Mouse (Mus musculus) c-Kit-negative CD71-positive TER-119-positive erythroid progenitor cells, embryonic 14.5 days (primary cell): ENCODE data around the gene Klf2.

Experiments used
- DNase-seq: peaks from one replicate; pipeline ENCODE4 v3.0.0-alpha.2; 2013; ENCODE audit warnings: low read depth, low spot score

Gene Klf2

DNA sequence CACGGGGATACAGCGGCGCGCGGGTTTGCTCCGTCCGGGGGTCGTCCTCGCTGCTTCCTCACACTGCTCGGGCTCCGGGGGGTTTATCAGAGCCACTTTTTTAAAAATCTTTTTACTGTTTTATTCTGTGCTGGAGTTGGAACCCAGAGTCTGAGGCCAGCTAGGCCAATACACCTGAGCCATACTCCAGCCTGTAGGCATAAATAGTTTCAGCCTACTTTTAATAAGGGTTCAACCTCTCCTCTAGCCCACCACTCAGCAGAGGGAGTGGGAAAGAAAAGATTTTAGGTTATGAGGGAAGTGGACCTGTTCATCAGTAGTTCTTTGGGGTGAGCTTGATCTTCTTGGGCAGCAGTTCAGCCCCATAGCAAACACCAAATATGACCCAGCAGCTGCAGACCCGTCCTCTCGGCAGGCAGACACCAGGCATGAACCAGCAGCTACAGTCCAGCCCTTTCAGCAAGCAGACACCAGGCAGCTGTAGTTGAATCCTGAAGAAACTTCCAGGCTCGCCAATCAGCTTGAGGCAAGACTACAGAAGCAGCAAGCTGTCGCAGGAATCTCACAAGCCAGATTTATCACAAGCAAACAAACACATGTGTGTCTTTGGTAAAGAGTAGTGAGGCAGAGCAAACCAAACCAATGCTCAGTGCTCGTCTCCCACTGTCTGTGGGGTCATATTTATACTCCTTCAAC is 13.5 kb upstream of the Klf2 start, which contains the start of gene Gm10282:
Gene Gm10282 (minus strand): TSS at position 51 of the 696 bp plus-strand sequence.
- DNase-seq: no peak

DNA sequence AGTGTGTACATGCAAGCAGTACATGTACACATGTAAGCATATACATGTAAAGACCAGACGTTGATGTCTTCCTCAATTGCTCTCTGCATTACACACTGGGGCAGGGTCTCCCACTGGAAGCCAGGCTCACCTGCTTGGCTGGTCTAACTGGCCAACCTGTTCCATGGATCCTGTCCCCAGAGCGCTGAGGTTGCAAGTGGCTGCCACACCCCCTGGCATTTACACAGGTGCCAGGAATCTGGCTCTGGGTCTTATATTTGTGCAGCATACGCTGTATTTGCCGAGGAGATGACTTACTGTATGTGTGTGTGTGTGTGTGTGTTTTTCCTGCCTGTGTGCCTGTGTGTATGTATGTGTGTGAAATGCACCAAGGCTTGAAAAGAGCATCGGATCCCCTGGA is 11.9 kb upstream of the Klf2 start:
- DNase-seq: no peak

GRCm38 (mm10) chr8:72308276-72308675 is 10.6 kb upstream of the Klf2 start:
- no peak for DNase-seq

- DNase-seq: no peak
These were observed 7.9 kb upstream of the Klf2 start for GRCm38 (mm10) chr8:72310849-72311506.

GRCm38 (mm10) chr8:72312926-72313518 is 5.8 kb upstream of the Klf2 start:
- no peak for DNase-seq

- DNase-seq: no peak
These were observed 2.7 kb upstream of the Klf2 start for GRCm38 (mm10) chr8:72316053-72316695.

GRCm38 (mm10) chr8:72317741-72318301 is 1.0 kb upstream of the Klf2 start:
- DNase-seq: no peak

GRCm38 (mm10) chr8:72319397-72319796 is 564 bp downstream of the Klf2 start:
- DNase-seq: no peak

GRCm38 (mm10) chr8:72319921-72320802 is 1.3 kb downstream of the Klf2 start:
- no peak for DNase-seq

DNA sequence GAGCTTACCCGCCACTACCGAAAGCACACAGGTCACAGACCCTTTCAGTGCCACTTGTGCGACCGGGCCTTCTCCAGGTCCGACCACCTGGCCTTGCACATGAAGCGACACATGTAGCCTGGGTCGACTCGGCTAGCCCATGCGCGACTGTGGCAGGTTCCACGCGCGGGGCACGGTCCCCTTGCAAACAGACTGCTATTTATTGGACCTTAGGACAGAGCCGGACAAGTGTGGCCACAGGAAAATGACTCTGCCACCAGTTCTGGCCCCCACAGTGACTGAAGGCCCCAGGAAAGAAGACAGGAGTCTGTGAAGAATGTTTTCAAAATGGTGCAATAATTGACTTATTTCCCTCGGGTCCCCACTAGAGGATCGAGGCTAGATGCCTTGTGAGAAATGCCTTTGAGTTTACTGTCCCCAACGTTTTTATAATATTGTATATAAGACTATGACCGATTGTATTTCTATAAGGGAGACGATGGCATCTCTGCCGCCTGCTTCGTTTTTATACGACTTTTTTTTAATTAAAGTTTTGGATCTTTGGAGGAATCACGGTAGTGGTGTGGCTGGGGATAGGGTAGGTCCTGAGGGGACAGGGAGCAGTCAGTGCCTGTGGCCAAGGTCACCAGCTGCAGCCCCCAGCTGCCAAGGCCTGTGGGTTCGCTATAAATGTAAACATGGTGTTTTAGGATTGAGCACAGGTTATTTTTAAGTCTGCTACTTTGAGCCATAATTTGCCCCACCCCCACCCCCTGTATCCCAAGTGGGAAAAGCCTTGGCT is 2.2 kb downstream of the Klf2 start:
- DNase-seq: no peak

- no peak for DNase-seq
These were observed 3.0 kb downstream of the Klf2 start for GRCm38 (mm10) chr8:72321635-72322441.

GRCm38 (mm10) chr8:72322471-72322889 is 3.6 kb downstream of the Klf2 start:
- DNase-seq: no peak

- DNase-seq: no peak
These were observed 4.4 kb downstream of the Klf2 start for GRCm38 (mm10) chr8:72323131-72323725.

DNA sequence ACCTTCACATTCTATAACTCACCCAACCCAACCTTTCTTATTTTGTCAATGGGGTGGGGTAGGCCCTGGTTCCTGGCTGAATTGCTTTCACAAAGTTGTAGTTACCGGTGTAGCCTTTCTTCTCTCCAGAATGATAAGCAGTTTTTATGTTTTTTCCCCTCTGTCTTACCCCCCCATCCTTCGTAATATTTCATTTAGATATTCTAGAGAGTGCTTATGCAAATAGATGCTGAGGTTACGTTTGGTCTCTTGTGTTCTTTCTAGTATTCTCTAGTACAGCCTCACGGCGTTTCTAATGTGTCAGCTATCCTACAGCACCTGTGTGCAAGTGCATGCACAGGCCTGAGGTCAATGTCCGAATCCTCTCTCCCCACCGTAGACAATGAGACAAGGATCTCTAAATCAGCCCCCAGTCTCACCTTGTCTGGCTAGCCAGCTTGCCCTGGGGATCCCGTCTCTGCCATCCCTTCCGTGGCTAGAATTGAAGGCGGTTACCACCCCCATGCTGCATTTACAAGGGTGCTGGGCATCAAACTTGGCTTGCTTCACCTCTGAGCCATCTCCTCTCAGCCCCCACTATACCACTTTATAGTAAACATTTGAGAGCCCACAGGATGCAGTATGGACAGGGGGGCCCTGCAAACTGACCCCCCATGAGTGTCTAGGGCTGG is 5.3 kb downstream of the Klf2 start:
- no peak for DNase-seq

DNA sequence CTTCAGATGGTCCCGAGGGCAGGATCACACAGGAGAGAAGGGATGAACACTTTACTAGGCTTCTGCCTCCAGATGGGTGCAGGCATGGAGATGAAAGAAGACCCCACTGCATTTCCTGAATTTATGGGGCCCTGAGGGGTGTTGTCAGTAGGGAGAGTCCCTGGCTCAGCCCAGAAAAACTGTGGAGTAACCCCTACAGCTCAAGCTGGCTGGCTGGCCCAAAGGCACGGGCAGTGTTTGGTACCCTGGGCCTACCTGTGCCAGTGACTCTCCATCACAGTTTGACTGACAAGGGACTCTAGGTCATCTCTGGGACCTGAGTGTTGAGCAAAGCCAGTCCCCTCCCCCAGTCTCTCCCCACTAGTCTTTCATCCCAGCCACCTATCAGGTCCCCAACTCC is 5.9 kb downstream of the Klf2 start:
- DNase-seq: no peak

DNA sequence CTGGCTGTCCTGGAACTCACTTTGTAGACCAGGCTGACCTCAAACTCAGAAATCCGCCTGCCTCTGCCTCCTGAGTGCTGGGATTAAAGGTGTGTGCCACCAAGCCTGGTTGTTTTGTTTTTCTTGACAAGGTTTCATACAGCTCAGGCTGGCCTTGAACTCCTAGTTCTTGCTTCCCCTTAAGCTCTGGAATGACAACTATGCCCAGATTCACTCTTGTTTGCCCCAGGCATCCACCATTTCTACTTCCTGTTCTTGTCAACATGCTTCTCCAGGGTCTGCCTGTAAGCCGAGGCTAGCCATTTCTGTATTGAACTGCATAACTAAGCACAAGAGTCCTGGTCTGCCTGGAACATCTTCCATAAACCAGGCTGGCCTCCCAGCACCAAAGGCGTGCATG is 10.3 kb downstream of the Klf2 start:
- no peak for DNase-seq

GRCm38 (mm10) chr8:72330806-72331516 is 12.1 kb downstream of the Klf2 start:
- DNase-seq: no peak

DNA sequence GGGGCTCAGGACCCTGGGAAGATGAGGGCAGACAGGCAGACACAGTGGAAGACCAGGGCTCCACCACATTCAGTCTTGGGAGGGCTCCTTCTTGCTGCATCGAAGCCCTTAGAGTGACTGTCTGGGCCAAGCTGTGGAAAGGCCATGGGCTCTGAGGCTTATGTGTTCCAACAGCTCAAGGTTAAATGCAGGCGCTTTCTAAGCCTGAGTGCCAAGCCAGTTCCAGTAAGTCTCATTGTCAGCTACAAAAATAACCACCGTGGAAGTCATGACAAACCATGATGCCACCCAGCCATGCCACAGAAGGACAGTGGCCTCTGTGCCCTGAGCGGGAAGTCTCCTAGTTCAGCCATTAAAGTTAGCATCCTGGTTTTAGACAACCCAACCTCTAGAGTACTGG is 12.8 kb downstream of the Klf2 start:
- no peak for DNase-seq
